Mouse (Mus musculus): ENCODE data around the gene Sytl3. TPM values are rescaled to one million over a fixed set of nuclear protein-coding genes. Genes with fewer than 3 reads are reported as not detected.

The Sytl3 gene
- total and polyA plus RNA-seq, 3 experiments, result 27.6 to 73.2 (median 59.3) TPM

DNA sequence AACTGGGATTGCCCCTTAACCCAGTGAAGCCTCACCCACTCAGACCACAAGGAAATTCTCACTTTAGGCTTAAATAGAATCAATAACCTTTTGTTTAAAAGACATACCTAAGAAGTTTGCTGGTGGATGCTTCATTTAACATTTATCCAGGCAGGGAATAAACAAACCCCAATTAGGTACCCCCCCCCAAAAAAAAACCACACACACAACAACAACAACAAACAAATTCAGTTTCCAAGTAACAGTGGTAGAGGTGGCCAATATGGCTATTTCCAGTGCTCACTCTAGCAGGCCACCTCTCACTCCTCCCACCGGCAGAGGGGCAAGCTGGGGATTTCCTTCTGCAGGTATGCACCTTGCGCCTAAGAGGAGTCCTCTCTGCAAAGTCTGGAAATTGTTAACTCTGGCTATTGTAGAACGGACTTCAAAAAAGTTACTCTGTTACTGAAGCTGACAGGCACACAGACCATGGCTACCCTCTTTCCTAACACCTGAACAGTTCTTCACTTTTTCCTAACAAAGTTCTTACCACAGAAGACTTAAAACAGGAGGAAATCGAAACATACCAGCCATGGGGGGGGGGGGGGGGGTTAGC, 121.7 kb downstream of the Sytl3 start:
- H3K36me3 ChIP-seq (replicated peaks in 1 of 2; ENCODE audit: control insufficient read depth in 1 of 2, insufficient read depth in 1 of 2, low read length in 1 of 2), result peaks cover 0 to 4% of the 10 kb centered on the region in 2 experiments
- TF ChIP-seq NELFE (IDR thresholded peaks at IDR 0.05; ENCODE audit: low read depth, low read length) (no peak), CTCF (conservative IDR thresholded peaks at IDR 0.05 in 1 of 2, IDR thresholded peaks at IDR 0.05 in 1 of 2; ENCODE audit: low read depth in 2 of 2, low read length in 2 of 2) (no peak), TBP (conservative IDR thresholded peaks at IDR 0.05; ENCODE audit: low read depth, low read length) (no peak), MAZ (IDR thresholded peaks at IDR 0.05; ENCODE audit: low read depth, low read length) (no peak), MYC (IDR thresholded peaks at IDR 0.05; ENCODE audit: low read depth, low read length) (no peak), MXI1 (IDR thresholded peaks at IDR 0.05; ENCODE audit: low read depth, low read length) (no peak), USF2 (conservative IDR thresholded peaks at IDR 0.05; ENCODE audit: low read depth, low read length) (no peak), EP300 (IDR thresholded peaks at IDR 0.05; ENCODE audit: low read length) (no peak), ETS1 (conservative IDR thresholded peaks at IDR 0.05; ENCODE audit: low read depth, low read length) (peak; percentile 34), JUN (IDR thresholded peaks at IDR 0.05; ENCODE audit: insufficient read depth, low read depth, low read length) (no peak), UBTF (IDR thresholded peaks at IDR 0.05; ENCODE audit: low read depth, low read length) (no peak), MEF2A (IDR thresholded peaks at IDR 0.05; ENCODE audit: borderline replicate concordance, low read depth, low read length) (peak; percentile 35; the same call in 1 of the 2 replicates), BHLHE40 (IDR thresholded peaks at IDR 0.05; ENCODE audit: low read depth, low read length) (no peak; the same call in 1 of the 2 replicates), HCFC1 (IDR thresholded peaks at IDR 0.05; ENCODE audit: low read depth, low read length) (no peak), RAD21 (IDR thresholded peaks at IDR 0.05; ENCODE audit: low read depth, low read length) (no peak), ZC3H11A (IDR thresholded peaks at IDR 0.05; ENCODE audit: low read depth, low read length) (no peak), IRF4 (IDR thresholded peaks at IDR 0.05; ENCODE audit: low read depth, low read length) (peak; percentile 22), POLR2A (IDR thresholded peaks at IDR 0.05; ENCODE audit: low read depth, low read length) (no peak), MAX (IDR thresholded peaks at IDR 0.05; ENCODE audit: low read length) (no peak), SIN3A (IDR thresholded peaks at IDR 0.05; ENCODE audit: low read length) (0 out of 2 replicates have a peak, but pooled peaks have one; percentile 54), E2F4 (IDR thresholded peaks at IDR 0.05; ENCODE audit: insufficient replicate concordance, low read depth, low read length) (no peak), PAX5 (IDR thresholded peaks at IDR 0.05; ENCODE audit: low read length) (no peak), NRF1 (IDR thresholded peaks at IDR 0.05; ENCODE audit: low read depth, low read length) (0 out of 2 replicates have a peak, but pooled peaks have one; percentile 20), CHD1 (IDR thresholded peaks at IDR 0.05; ENCODE audit: low read depth, low read length) (peak; percentile 11; the same call in 1 of the 2 replicates), SMC3 (IDR thresholded peaks at IDR 0.05; ENCODE audit: low read depth, low read length) (no peak), RCOR1 (conservative IDR thresholded peaks at IDR 0.05; ENCODE audit: low read depth, low read length) (no peak), TCF12 (IDR thresholded peaks at IDR 0.05; ENCODE audit: low read depth, low read length) (peak; percentile 29; the same call in 1 of the 2 replicates), ZNF384 (IDR thresholded peaks at IDR 0.05; ENCODE audit: low read depth, low read length) (no peak), POLR2AphosphoS2 (IDR thresholded peaks at IDR 0.05; ENCODE audit: low read depth, low read length) (no peak)
- dilution Hi-C loops (cut with MboI; ENCODE audit: extremely low pct_ligation_motif_present, extremely low pct_unique_long_range_greater_than_20kb, low sequenced_read_pairs), result no loop called here
- H3K4me3 ChIP-seq (replicated peaks in 1 of 3; ENCODE audit: low read depth in 2 of 3, low read length in 2 of 3, poor library complexity in 1 of 3), result peak overlapping the region; percentile 62 to 99 (median 91)
- H3K27ac ChIP-seq (ENCODE audit: insufficient read depth, low read depth), result peak overlapping the region; percentile 41; the same call in 1 of the 2 replicates
- peak overlapping the region; percentile 55 for H3K4me2 ChIP-seq (ENCODE audit: insufficient read depth, low read depth, poor library complexity, severe bottlenecking)
- peaks cover 14 to 30% of the 10 kb centered on the region in 2 experiments for H3K4me1 ChIP-seq (ENCODE audit: control insufficient read depth in 1 of 2, insufficient read depth in 2 of 2)
- peak overlapping the region; percentile 57; the same call in 1 of the 2 replicates for H3K9ac ChIP-seq (ENCODE audit: insufficient read depth, low read depth)
- peaks cover 58% of the 10 kb centered on the region for H3K79me2 ChIP-seq (replicated peaks; ENCODE audit: control insufficient read depth, extremely low read depth, insufficient read depth, poor library complexity, severe bottlenecking)
- in situ Hi-C loops (cut with MboI; ENCODE audit: low pct_ligation_motif_present, low pct_unique_long_range_greater_than_20kb, low sequenced_read_pairs), result no loop called here
- no peaks in the 10 kb centered on the region for H3K27me3 ChIP-seq (replicated peaks)
- peak; percentile 30 for DNase-seq (ENCODE audit: extremely low read depth)
- H3K9me3 ChIP-seq (replicated peaks; ENCODE audit: low read length), result no peaks in the 10 kb centered on the region

All from CH12.LX (cell line).